Mouse (Mus musculus) kidney, adult 2 months (tissue): ENCODE measurements around the gene Tbc1d15. TPM values are rescaled to one million over a fixed set of nuclear protein-coding genes. Genes with fewer than 3 reads are reported as not detected.

Experiments
- DNase-seq: peaks from one replicate; pipeline ENCODE4 v3.0.0; 2021
- H3K27ac ChIP-seq: fragments of 200-500 bp; 2 replicates; pipeline ENCODE4 v1.5.1; 2012; ENCODE audit warnings: low read depth, low read length, control low read depth, inconsistent platforms; ENCODE audit not compliant: insufficient read depth
- H3K27me3 ChIP-seq: fragments of 200-500 bp; replicated peaks from 2 replicates; pipeline ENCODE4 v1.6.1; 2012; ENCODE audit warnings: mild to moderate bottlenecking, moderate library complexity, low read length, inconsistent platforms; ENCODE audit not compliant: control insufficient read depth, insufficient read depth
- H3K36me3 ChIP-seq: fragments of 200-500 bp; 2 replicates; pipeline ENCODE4 v1.6.1; 2012; ENCODE audit warnings: mild to moderate bottlenecking, moderate library complexity, low read length, inconsistent platforms; ENCODE audit not compliant: control insufficient read depth, insufficient read depth
- H3K4me1 ChIP-seq: fragments of 200-500 bp; 2 replicates; pipeline ENCODE4 v1.6.1; 2011; ENCODE audit warnings: low read length; ENCODE audit not compliant: control insufficient read depth, insufficient read depth
- H3K4me3 ChIP-seq: fragments of 200-500 bp; 2 replicates; pipeline ENCODE4 v1.5.1; 2011; ENCODE audit warnings: mild to moderate bottlenecking, low read depth, low read length, control low read depth; ENCODE audit not compliant: insufficient read depth
- CTCF ChIP-seq: fragments of 200-500 bp; conservative IDR thresholded peaks from 2 replicates; pipeline ENCODE4 v1.5.1; 2011; ENCODE audit warnings: low read depth, mild to moderate bottlenecking, control low read depth, low read length, moderate library complexity, mixed read lengths; ENCODE audit not compliant: insufficient read depth, insufficient read length
- POLR2A ChIP-seq: fragments of 200-500 bp; IDR thresholded peaks from one replicate; pipeline ENCODE4 v1.6.1; 2011; ENCODE audit warnings: low read depth, low read length, control low read depth
- WGBS: fragments of 180-500 bp; shearing (Covaris S2); methylation state at CpG from one replicate; pipeline ENCODE4 v1.1.7; 2018; 5-methylcytosine and 5-hydroxymethylcytosine counted together
- polyA plus RNA-seq: library from polyadenylated mRNA; depleted of rRNA; stranded (reverse); fragments of >200 nt; gene quantifications from 2 replicates; pipeline ENCODE4 v1.2.3, GENCODE M21; 2012

Tbc1d15 gene
- polyA plus RNA-seq, 1 experiment, result 13.1 TPM

GRCm38 (mm10) chr10:115226586-115226985 is 24.7 kb downstream of the Tbc1d15 start:
- 0 out of 2 replicates have a peak, but pooled peaks have one; percentile 11 for TF ChIP-seq CTCF
- no peak for TF ChIP-seq POLR2A
- DNase-seq, result peak; percentile 64
- Histone ChIP-seq H3K36me3 (peaks cover 5% of the 10 kb centered on the region; the same call in 1 of the 2 replicates), H3K4me3 (no peak overlapping the region), H3K27ac (no peak overlapping the region), H3K27me3 (no peaks in the 10 kb centered on the region), H3K4me1 (no peaks in the 10 kb centered on the region)
- WGBS, result 65% methylated on average over 7 of the region's 7 CpGs

- Histone ChIP-seq H3K4me1 (no peaks in the 10 kb centered on the region), H3K27ac (no peak overlapping the region), H3K4me3 (no peak overlapping the region), H3K36me3 (peaks cover 8% of the 10 kb centered on the region), H3K27me3 (no peaks in the 10 kb centered on the region)
- TF ChIP-seq POLR2A, result no peak
- TF ChIP-seq CTCF, result no peak
- no peak for DNase-seq
- 78% methylated on average over 3 of the region's 3 CpGs for WGBS
These were observed 27.4 kb downstream of the Tbc1d15 start for GRCm38 (mm10) chr10:115223845-115224244.

DNA sequence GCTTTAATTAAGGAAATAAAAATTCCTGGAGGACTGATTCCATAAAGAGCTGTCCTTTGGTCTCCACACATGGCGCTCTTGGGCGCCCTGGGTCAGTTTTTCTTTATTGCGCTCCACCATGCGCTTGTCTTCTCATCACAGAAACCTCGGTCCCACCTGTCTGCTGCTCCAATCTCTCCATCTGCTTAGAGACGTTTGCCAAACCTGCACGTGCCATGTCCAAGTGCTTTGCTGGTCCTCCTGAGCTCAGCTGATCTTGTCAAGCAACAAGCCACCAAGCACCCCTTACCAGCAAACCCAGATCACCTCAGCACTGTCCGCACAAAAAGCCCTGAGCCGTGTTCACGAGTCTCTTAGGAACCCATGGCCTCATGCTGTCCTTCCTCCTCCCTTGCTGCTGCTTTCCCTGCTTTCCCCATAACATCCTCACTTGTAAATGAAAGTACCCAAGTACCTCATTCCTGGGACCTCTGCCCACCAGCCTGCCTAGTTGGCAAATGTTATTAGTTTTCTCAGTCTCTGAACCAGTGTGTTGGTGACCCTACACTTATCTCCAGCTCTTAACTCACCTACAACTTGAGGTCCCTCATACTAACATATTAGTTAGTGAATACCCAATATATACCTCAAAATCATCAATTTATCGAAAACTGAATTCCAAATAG is 38.2 kb downstream of the Tbc1d15 start:
- WGBS, result 96% methylated on average over 11 of the region's 11 CpGs
- Histone ChIP-seq H3K4me3 (no peak overlapping the region), H3K36me3 (peaks cover 3% of the 10 kb centered on the region), H3K27me3 (no peaks in the 10 kb centered on the region), H3K4me1 (no peaks in the 10 kb centered on the region), H3K27ac (no peak overlapping the region)
- TF ChIP-seq POLR2A, result no peak
- no peak for TF ChIP-seq CTCF
- DNase-seq, result no peak

DNA sequence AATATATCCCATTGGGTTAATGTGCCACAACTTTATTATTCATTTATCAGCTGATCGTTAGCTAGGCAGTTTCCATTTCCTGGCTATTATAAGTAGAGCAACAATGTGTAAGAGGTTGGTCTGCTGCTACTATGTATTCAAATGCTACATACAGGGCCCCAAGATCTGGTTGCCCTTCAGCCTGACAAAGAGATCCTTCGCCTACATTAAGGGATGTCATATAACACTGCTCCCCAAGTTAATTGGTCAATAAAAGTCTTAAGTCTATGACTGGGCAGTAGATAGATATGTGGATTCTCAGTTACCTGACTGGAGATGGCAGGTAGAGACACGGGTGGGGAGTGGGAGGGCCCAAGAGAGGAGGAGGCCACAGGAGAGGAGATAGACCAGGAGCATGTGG is 45.4 kb downstream of the Tbc1d15 start:
- WGBS, result 70% methylated on average over 3 of the region's 3 CpGs
- TF ChIP-seq CTCF, result no peak
- no peak for TF ChIP-seq POLR2A
- Histone ChIP-seq H3K36me3 (peaks cover 6% of the 10 kb centered on the region), H3K4me3 (no peak overlapping the region), H3K27me3 (no peaks in the 10 kb centered on the region), H3K4me1 (no peaks in the 10 kb centered on the region), H3K27ac (no peak overlapping the region)
- DNase-seq, result no peak

GRCm38 (mm10) chr10:115205284-115205683 is 46.0 kb downstream of the Tbc1d15 start:
- no peak for TF ChIP-seq CTCF
- TF ChIP-seq POLR2A, result no peak
- 68% methylated on average over 1 of the region's 1 CpGs for WGBS
- Histone ChIP-seq H3K36me3 (peaks cover 6% of the 10 kb centered on the region), H3K4me3 (no peak overlapping the region), H3K27me3 (no peaks in the 10 kb centered on the region), H3K27ac (no peak overlapping the region), H3K4me1 (no peaks in the 10 kb centered on the region)
- DNase-seq, result no peak

DNA sequence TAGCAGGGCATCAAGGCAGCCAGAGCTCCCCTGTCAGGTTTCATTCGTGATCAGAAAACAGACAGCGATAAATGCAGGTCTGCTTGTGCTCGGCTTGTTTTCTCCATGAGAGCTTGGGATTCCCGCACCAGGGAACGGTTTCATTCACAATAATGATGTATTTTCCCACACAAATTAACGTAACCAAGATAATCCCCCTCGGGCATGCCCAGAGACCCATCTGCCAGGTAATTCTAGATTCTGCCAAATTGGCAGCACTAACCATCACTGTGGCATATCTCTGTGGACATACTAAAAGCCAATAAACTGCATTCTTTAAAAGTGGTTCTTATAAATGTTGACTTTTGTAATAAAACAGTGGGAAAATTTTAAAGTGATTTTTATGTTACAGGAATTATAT is 60.1 kb downstream of the Tbc1d15 start:
- H3K27me3 ChIP-seq, result no peaks in the 10 kb centered on the region
- no peak overlapping the region for H3K4me3 ChIP-seq
- TF ChIP-seq POLR2A (no peak), CTCF (no peak)
- H3K4me1 ChIP-seq, result no peaks in the 10 kb centered on the region
- no peak overlapping the region for H3K27ac ChIP-seq
- no peak for DNase-seq
- no peaks in the 10 kb centered on the region for H3K36me3 ChIP-seq
- 84% methylated on average over 7 of the region's 7 CpGs for WGBS

- Histone ChIP-seq H3K4me1 (no peaks in the 10 kb centered on the region), H3K27ac (no peak overlapping the region), H3K36me3 (no peaks in the 10 kb centered on the region), H3K27me3 (no peaks in the 10 kb centered on the region), H3K4me3 (no peak overlapping the region)
- TF ChIP-seq CTCF (no peak), POLR2A (no peak)
- 86% methylated on average over 1 of the region's 1 CpGs for WGBS
- DNase-seq, result no peak
These were observed 63.9 kb downstream of the Tbc1d15 start for GRCm38 (mm10) chr10:115187390-115187789.
